Mouse (Mus musculus): ENCODE data around the gene Eif3g. TPM values are rescaled to one million over a fixed set of nuclear protein-coding genes. Genes with fewer than 3 reads are reported as not detected.

Eif3g gene
- polyA plus RNA-seq, 1 experiment from 2014 or later: 234 TPM

GRCm38 (mm10) chr9:20873521-20873920 lies 24.9 kb downstream of the Eif3g start:
- H3K4me1 ChIP-seq (replicated peaks; ENCODE audit: insufficient read depth, low read length): no peaks in the 10 kb centered on the region; the same call in 1 of the 2 replicates
- 81% methylated on average over 12 of the region's 12 CpGs for WGBS
- no peak for TF ChIP-seq CTCF (IDR thresholded peaks at IDR 0.05; ENCODE audit: low read depth)

GRCm38 (mm10) chr9:20872991-20873390 lies 25.4 kb downstream of the Eif3g start:
- no peak for TF ChIP-seq CTCF (IDR thresholded peaks at IDR 0.05; ENCODE audit: low read depth)
- Histone ChIP-seq H3K27ac (no peak overlapping the region), H3K4me1 (replicated peaks; ENCODE audit: insufficient read depth, low read length) (no peaks in the 10 kb centered on the region; the same call in 1 of the 2 replicates), H3K9ac (ENCODE audit: low read depth, low read length) (no peak overlapping the region), H3K36me3 (ENCODE audit: insufficient read depth, low read length) (peaks cover 18% of the 10 kb centered on the region; the same call in 1 of the 2 replicates), H3K4me2 (ENCODE audit: low read length) (no peak overlapping the region), H3K9me3 (replicated peaks; ENCODE audit: low read length) (no peaks in the 10 kb centered on the region), H3K27me3 (ENCODE audit: insufficient read depth, low read length) (no peaks in the 10 kb centered on the region), H3K4me3 (replicated peaks; ENCODE audit: low read depth, low read length) (no peak overlapping the region)
- ATAC-seq (replicated peaks; ENCODE audit: low FRiP score, low read depth) (no peak), DNase-seq (ENCODE audit: low spot score) (no peak)
- WGBS: 83% methylated on average over 10 of the region's 10 CpGs

More at GRCm38 (mm10) chr9:20873521-20873920, 24.9 kb downstream of the Eif3g start:
- Histone ChIP-seq H3K4me2 (ENCODE audit: low read length) (no peak overlapping the region), H3K9ac (ENCODE audit: low read depth, low read length) (no peak overlapping the region), H3K27me3 (ENCODE audit: insufficient read depth, low read length) (no peaks in the 10 kb centered on the region), H3K36me3 (ENCODE audit: insufficient read depth, low read length) (peaks cover 18% of the 10 kb centered on the region; the same call in 1 of the 2 replicates), H3K9me3 (replicated peaks; ENCODE audit: low read length) (no peaks in the 10 kb centered on the region), H3K4me3 (replicated peaks; ENCODE audit: low read depth, low read length) (no peak overlapping the region), H3K27ac (no peak overlapping the region)
- no peak for DNase-seq (ENCODE audit: low spot score)
- ATAC-seq (replicated peaks; ENCODE audit: low FRiP score, low read depth): no peak

- Histone ChIP-seq H3K36me3 (ENCODE audit: insufficient read depth, low read length) (peaks cover 18% of the 10 kb centered on the region; the same call in 1 of the 2 replicates), H3K4me2 (ENCODE audit: low read length) (no peak overlapping the region), H3K9ac (ENCODE audit: low read depth, low read length) (no peak overlapping the region), H3K27ac (no peak overlapping the region), H3K4me1 (replicated peaks; ENCODE audit: insufficient read depth, low read length) (no peaks in the 10 kb centered on the region; the same call in 1 of the 2 replicates), H3K9me3 (replicated peaks; ENCODE audit: low read length) (no peaks in the 10 kb centered on the region), H3K27me3 (ENCODE audit: insufficient read depth, low read length) (no peaks in the 10 kb centered on the region), H3K4me3 (replicated peaks; ENCODE audit: low read depth, low read length) (no peak overlapping the region)
- WGBS: 82% methylated on average over 12 of the region's 12 CpGs
- ATAC-seq (replicated peaks; ENCODE audit: low FRiP score, low read depth): no peak
- peak; percentile 21; the same call in 1 of the 2 replicates for TF ChIP-seq CTCF (IDR thresholded peaks at IDR 0.05; ENCODE audit: low read depth)
- no peak for DNase-seq (ENCODE audit: low spot score)
Measured at GRCm38 (mm10) chr9:20870211-20871173, 27.9 kb downstream of the Eif3g start.

DNA sequence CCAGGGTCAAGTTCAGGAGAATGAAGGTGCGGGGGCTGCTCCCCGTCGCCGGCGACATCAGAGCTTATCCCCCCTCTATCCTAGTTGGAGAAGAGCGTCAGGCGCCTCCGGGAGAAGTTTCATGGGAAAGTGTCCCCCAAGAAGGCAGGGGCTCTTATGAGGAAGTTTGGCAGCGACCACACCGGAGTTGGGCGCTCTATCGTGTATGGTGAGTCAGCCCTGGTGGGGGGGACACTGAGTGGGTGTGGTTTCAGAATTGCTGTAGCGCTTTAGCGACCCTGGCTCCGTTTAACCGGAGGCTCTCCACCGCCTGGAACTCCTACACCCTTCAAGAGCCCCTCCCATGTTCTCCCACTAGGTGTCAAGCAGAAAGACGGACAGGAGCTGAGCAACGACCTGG lies 29.2 kb downstream of the Eif3g start:
- Histone ChIP-seq H3K36me3 (ENCODE audit: insufficient read depth, low read length) (peaks cover 18% of the 10 kb centered on the region; the same call in 1 of the 2 replicates), H3K4me2 (ENCODE audit: low read length) (peak overlapping the region; percentile 82), H3K4me1 (replicated peaks; ENCODE audit: insufficient read depth, low read length) (no peaks in the 10 kb centered on the region; the same call in 1 of the 2 replicates), H3K27ac (no peak overlapping the region), H3K9ac (ENCODE audit: low read depth, low read length) (peak overlapping the region; percentile 58), H3K4me3 (replicated peaks; ENCODE audit: low read depth, low read length) (peak overlapping the region; percentile 58), H3K27me3 (ENCODE audit: insufficient read depth, low read length) (no peaks in the 10 kb centered on the region), H3K9me3 (replicated peaks; ENCODE audit: low read length) (no peaks in the 10 kb centered on the region)
- DNase-seq (ENCODE audit: low spot score): peak; percentile 18
- ATAC-seq (replicated peaks; ENCODE audit: low FRiP score, low read depth): no peak
- no peak for TF ChIP-seq CTCF (IDR thresholded peaks at IDR 0.05; ENCODE audit: low read depth)
- WGBS: 2% methylated on average over 19 of the region's 19 CpGs

DNA sequence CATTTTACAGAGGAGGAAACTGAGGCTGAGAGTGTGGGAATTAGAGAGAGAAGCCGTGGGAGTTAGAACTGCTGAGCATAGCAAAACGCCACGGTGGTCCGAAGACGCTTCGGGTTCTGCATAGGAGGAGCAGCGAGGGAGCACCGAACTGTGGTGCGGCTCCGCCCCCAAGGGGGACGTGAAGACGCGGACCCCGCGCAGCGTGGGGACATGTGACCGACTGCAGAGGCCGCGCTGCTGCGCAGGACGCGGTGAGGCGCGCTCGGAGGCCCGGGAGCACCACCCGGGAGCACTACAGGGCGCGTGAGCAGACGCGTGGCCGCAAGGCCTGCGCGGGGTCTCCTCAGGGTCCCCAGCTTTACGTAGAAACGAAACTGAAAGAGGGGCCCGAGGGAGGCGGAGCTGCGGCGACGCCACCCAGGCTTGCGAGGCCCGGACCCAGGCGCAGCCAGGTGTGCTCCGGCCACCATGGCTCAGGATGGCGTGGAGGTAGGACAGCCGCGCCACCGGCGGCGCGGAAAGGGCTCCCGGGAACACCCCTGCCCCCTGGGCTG lies 29.9 kb downstream of the Eif3g start, which contains the start of gene A230050P20Rik:
Gene A230050P20Rik, plus strand, starts transcription at position 195 of the 554 bp plus-strand sequence.
- peak within 1 kb of the TSS; percentile 58 for H3K9ac ChIP-seq (ENCODE audit: low read depth, low read length)
- WGBS: 4% methylated on average over 53 of the region's 53 CpGs

GRCm38 (mm10) chr9:20866879-20867278 lies 31.5 kb downstream of the Eif3g start:
- H3K4me1 ChIP-seq (replicated peaks; ENCODE audit: insufficient read depth, low read length): no peaks in the 10 kb centered on the region; the same call in 1 of the 2 replicates
- WGBS: 58% methylated on average over 3 of the region's 3 CpGs
- 0 out of 2 replicates have a peak, but pooled peaks cover 6% of the 10 kb centered on the region for H3K36me3 ChIP-seq (ENCODE audit: insufficient read depth, low read length)
- H3K27me3 ChIP-seq (ENCODE audit: insufficient read depth, low read length): no peaks in the 10 kb centered on the region
- H3K27ac ChIP-seq: no peak overlapping the region
- no peak overlapping the region for H3K4me3 ChIP-seq (replicated peaks; ENCODE audit: low read depth, low read length)
- ATAC-seq (replicated peaks; ENCODE audit: low FRiP score, low read depth): no peak
- TF ChIP-seq CTCF (IDR thresholded peaks at IDR 0.05; ENCODE audit: low read depth): no peak
- no peak overlapping the region for H3K4me2 ChIP-seq (ENCODE audit: low read length)
- no peak for DNase-seq (ENCODE audit: low spot score)
- no peaks in the 10 kb centered on the region for H3K9me3 ChIP-seq (replicated peaks; ENCODE audit: low read length)
- no peak overlapping the region for H3K9ac ChIP-seq (ENCODE audit: low read depth, low read length)

More for the DNA sequence above, 29.9 kb downstream of the Eif3g start, which contains the start of gene A230050P20Rik:
- Histone ChIP-seq H3K4me2 (ENCODE audit: low read length) (peak within 1 kb of the TSS; percentile 82), H3K9me3 (replicated peaks; ENCODE audit: low read length) (no peaks in the 10 kb centered on the region), H3K27me3 (ENCODE audit: insufficient read depth, low read length) (no peaks in the 10 kb centered on the region), H3K27ac (no peak within 1 kb of the TSS), H3K4me3 (replicated peaks; ENCODE audit: low read depth, low read length) (peak within 1 kb of the TSS; percentile 58), H3K36me3 (ENCODE audit: insufficient read depth, low read length) (peaks cover 17% of the 10 kb centered on the region; the same call in 1 of the 2 replicates), H3K4me1 (replicated peaks; ENCODE audit: insufficient read depth, low read length) (no peaks in the 10 kb centered on the region; the same call in 1 of the 2 replicates)
- ATAC-seq (replicated peaks; ENCODE audit: low FRiP score, low read depth): peak; percentile 65
- no peak for TF ChIP-seq CTCF (IDR thresholded peaks at IDR 0.05; ENCODE audit: low read depth)
- DNase-seq (ENCODE audit: low spot score): peak; percentile 53

All from kidney, postnatal 0 days (tissue).